Mouse (Mus musculus) C2C12 (cell line): ENCODE data around the gene Prkcz.

Experiments used
- CTCF ChIP-seq: IDR thresholded peaks from one replicate; pipeline ENCODE4 v1.5.1; 2011; ENCODE audit not compliant: control insufficient read depth, insufficient read depth, insufficient read length
- MAX ChIP-seq: IDR thresholded peaks from one replicate; pipeline ENCODE4 v1.6.1; 2011; ENCODE audit warnings: mild to moderate bottlenecking, control low read depth

DNA sequence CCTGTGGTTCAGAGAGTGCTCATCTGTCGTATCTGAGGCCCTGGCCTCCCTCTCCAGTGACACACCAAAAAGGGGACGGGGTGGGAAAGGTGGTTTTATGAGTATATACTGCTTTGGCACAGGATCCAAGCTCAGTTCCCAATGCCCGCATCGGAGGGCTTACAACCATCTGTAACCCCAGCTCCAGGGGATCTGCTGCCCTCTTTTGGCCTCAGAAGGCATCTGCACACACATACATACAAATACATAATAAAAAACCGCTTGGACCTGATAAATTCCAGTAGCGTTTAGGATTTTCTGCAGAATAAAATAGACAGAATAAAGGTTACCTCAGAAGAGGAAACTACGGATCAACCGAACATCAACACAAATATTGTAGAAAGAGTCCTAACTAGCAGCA is 82.1 kb downstream of the Prkcz start:
- TF ChIP-seq CTCF (no peak), MAX (no peak)
